Mouse (Mus musculus) right cerebral cortex, postnatal 10 days (tissue): ENCODE data around the gene L3mbtl1.

Experiments used
- DNase-seq, 2 experiments: peaks; one replicate each; pipeline ENCODE4 v3.0.0; 2021; ENCODE audit warnings: low spot score in 2 of 2

L3mbtl1 gene

DNA sequence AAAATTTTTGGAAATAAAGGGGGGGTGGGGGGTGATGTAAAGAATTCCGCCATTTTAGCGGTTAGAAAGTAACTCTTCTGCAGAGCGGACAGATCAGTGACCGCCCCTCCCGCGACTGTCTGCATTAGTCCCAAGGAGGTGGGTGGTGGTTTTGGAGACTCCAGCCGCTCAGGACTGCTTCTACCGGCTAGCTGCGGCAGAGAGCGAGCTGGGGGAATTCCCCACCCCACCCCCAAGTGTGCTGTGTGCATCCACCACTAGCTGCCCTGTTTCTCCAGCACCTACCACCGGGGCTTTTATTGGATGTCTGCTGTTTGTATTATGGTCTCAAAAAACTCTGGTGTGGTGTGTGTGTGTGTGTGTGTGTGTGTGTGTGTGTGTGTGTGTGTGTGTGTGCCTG lies 659 bp downstream of the L3mbtl1 start:
- DNase-seq: peak; percentile 47 to 56

DNA sequence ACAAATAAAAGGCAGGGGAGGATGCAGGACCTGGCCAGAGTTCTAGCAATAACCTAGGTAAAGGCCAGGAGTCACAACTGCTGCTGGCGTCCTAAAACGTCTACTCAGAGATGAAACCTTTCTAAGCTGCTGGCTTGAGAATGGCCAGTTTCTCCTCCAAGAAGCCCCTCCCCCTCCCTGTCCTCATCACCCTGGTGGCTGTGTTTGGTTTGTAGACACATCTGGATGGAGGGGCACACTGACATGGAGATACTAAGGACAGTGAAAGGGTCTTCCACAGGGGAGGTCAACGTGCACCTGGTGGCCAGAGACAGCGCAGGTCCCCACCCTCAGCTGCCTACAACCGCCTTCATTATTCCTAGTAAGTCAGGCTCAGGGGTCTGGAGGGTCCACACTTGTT lies 3.7 kb downstream of the L3mbtl1 start:
- DNase-seq: no peak

DNA sequence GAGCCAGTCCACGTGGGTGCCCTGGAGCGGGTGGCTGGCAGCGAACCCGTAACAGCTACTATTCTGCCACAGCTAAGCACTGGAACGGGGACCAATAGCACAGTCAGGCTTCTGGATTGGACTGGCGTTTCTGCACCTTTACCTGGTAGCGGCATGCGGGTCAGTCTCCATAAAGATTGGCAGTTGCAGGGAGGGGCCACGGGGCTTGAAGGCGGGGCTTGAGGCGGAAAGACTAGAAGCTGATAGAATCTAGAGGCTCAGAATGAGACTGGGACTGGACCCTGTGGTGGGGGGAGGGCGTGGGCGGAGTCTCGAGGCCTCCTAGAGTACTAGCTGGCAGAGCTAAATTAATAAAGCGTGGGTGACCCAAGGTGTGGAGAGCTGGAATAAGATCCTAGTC lies 4.5 kb downstream of the L3mbtl1 start:
- DNase-seq: peak; percentile 62 to 67

DNA sequence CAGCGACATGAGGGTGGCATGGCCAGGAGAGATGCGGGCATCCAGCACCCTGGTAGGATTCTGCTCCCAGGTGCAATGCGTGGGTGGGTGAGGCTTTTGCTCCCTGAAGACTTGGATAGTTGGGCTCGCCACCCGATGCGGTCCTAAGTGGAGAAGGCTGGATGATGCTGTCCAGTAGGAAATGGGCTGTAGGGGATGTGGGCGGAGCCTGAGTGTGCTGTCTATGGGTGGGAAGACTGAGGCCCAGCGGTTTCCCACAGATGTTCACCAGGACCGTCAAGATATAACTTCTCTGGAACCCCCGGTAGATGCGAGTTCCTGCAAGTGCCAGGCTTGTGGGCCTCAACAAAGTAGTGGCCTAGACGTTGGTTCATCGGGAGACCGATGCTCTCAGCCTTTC lies 4.9 kb downstream of the L3mbtl1 start:
- DNase-seq: peak; percentile 40 to 47

DNA sequence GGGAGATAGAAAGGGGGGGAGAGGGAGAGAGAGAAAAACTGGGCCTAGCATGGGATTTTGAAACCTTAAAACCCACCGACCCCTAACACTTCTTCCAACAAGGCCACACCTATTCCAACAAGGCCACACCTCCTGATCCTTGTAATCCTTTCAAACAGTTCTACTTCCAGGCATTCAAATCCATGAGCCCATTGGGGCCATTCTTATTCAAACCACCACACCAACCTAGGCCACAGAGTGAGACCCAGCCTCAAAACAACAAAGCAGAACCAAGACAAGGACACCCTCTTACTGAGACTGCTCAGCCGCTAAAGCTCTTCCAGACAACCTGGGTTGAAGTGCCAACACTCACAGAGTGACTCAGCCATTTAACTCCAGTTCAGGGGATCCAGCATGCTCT lies 7.5 kb downstream of the L3mbtl1 start:
- no peak for DNase-seq

DNA sequence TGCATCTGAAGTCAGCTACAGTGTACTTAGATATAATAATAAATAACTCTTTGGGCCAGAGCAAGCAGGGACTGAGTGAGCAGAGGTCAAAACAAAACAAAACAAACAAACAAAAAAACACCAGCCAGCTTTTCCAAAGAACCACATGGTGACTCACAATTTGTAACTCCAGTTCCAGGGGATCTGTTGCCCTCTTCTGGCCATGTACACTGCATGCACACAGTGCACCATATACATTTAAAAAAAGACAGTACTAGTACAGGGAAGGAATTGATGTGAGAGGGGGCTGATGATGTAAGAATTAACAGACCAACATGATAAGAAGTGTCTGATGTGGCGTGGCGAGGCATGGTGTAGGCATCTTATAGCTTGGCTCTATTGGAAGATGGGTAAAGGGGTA lies 13.6 kb downstream of the L3mbtl1 start:
- DNase-seq: no peak

DNA sequence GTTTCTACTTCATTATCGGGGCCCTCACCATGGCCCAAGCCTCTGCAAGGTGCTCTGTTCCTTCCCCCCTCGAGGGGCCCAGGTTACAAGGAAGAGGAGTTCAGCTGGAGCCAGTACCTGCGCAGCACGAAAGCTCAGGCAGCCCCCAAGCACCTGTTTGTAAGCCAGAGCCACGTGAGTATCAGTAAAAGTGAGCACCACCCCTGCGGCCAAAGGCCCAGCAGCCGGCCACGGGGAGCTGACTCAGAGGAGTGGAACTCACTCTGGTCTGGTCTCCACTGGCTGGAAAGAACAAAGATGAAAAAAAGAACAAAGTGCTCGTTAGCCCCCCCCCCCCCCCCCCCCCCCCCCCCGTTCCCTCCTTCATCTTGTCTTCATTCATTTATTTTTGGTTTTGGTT lies 18.0 kb downstream of the L3mbtl1 start:
- no peak for DNase-seq

DNA sequence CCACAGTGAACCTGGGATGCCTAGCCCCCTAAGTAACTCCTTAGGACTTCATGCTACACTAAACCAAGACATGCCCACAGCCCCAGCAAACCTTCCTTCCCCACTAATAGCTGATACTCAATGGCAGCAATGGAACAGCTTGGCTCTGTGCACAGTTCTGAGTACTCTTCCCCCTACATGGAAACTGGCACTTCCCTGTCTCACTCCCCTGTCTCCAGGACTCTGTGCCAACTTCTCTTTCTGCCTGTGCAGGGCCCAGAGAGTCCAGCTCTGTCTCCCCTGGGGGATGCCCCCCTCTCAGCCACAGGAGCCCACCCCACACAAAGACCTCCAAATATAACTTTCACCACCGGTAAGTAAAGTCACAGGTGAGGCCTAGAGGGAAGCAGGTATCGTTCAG lies 23.5 kb downstream of the L3mbtl1 start:
- DNase-seq: no peak

DNA sequence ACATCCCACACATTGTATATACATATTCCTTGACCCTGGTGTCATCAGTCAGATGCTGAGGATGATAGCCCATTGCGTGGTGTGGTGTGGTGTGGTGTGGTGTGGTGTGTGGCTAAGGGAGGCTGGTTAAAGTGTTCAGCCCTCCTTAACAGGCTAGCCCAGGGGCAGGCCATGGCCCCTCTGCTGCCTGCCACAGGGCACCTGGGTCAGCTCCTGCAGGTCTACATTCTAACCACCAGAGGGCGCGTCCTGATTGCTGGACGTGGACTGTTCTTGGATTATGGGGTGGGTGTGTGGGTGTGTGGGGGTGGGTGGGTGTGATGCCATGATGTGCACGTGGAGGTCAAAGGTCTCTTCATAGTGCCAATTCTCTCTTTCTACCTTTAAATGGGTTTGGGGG lies 25.1 kb downstream of the L3mbtl1 start:
- no peak for DNase-seq

DNA sequence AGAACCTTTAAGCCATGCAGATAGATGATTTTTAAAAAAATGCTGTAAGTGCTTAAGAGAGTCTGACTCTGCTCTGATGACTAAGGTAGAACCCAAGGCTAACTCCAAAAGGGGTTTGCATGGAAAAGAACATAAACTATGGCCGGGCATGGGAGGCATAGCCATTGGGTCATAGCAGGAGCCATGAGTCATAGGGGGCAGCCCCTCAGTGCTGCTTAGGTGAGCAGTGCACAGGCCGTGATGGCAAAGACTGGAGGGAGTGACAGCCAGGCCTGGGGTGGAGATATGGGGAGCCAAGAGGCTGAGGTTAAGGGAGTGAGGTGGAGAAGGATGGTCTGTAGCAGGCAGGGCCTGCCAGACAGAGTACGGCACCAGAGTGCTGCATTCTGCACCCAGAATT lies 25.8 kb downstream of the L3mbtl1 start:
- DNase-seq: no peak

DNA sequence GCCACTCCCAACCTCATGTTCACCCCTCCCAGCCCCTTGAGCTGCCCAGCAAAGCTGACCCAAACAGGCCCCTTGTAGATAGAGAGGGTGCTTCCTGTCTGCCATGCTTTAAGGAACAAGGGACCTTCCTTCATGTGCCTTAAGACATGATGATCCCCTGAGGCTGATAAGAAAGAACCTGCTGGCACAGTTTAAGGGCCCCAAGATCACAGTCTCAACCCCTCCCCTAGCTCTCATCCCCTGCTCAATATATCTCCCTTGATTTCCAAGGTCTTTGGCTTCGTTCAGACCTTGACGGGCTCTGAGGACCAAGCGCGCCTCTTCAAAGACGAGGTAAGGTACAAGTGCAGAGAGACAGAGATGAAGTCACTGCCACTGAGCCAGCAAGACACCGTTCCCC lies 27.6 kb downstream of the L3mbtl1 start:
- DNase-seq: no peak

DNA sequence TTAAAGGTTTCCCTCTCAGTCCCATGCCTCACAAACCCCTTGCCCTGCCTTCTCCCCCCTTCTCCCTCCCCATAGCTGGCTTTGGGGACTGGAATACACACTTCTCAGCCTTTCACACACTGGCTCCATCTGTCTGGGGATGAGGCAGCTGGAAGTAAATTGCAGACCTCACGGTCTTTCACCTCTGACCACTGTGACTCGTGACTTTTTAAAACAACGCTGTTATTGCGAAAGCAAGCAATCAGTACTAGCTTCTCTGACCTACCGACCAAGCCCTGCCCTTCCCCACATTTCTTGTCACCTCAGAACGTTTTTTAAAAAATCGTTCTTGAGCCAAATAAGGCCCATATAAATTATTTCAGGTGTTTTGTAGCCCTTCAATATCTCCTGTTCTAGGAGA lies 29.5 kb downstream of the L3mbtl1 start:
- DNase-seq: no peak

DNA sequence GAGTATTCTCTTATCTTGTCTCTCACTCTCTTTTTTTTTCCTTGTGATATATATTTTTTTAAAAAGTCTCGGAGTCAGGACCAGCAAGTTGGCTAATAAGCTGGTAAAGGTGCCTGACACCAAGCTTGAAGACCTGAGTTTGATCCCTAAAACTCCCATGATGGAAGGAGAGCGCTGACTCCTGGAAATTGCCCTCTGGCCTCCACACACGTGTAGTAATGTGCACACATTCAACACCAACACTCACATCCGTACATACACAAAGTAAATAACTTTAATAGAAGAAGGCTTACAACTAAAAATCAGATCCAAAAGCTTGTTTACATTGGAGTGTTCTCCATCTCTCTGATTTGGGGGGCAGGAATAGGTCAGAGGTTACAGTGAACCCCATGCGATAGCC lies 29.9 kb downstream of the L3mbtl1 start:
- no peak for DNase-seq

DNA sequence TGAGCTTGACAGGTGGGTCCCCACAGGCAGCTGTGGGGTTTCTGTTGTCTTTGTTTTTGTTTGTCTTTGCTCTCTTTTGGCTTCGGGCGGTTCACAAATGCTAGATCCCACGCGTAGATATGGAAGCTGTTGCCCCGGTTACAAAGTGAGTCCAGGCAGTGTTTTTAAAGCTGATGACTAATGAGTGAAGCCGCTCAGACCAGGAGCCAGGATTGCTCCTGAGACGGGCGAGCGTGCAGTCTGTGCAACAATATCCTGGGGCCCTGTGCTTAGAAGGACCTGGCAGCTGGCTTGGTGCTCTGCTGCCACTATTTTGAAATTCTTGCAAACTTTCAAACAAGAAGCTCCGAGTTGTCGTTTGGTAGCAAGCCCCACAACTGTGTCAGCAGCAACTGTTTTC lies 30.4 kb downstream of the L3mbtl1 start:
- DNase-seq: no peak

DNA sequence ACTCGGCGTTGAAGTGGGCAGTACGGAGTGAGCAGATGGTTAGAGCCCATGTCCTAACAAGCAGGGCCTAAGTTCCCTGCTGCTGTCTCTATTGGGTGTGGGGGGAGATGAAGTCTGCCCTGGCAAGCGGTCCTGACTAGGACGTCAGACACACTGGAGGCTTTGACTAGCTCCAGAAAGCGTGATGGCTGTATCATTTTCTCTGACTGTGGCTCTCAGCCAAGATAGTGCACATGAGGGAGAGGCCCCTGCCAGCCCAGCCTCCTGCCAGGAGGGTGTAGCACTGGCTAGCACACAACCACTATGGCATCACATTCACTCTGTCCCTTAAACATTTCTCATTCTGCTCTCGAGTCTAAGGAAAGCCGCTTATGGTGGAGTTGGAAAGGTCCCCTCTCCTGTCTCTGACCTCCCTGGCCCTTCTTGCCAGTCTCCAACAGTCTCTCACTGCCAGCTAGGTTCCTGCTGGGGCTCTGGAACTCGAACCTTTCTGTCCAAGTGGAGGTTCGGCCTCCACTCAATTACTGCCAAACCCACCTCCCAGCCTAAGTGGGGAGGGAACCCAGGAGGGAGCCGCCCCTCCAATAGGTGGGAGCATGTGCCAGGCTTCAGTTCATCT lies 32.0 kb downstream of the L3mbtl1 start:
- peak; percentile 51 to 55 for DNase-seq

DNA sequence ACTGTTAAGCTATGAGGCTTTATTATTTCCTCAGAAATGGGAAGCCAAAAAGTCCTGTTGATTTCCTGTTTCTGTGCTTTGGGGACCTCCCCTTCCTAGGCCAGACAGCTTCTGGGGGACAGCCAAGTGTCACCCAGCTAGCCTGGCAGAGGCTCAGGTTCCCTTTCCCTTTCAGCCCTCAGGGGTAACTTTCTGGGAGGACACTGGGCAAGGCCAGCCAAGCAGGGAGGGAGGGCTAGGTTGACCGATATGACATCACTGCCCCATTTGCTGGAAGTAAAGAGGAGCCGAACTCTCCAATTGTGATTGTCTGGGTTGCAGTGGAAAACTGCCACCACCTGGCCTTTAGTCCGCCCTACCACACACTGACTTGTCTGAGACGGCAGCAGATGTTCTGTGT lies 32.7 kb downstream of the L3mbtl1 start:
- DNase-seq: peak in 1 of 2 experiments; percentile 47

DNA sequence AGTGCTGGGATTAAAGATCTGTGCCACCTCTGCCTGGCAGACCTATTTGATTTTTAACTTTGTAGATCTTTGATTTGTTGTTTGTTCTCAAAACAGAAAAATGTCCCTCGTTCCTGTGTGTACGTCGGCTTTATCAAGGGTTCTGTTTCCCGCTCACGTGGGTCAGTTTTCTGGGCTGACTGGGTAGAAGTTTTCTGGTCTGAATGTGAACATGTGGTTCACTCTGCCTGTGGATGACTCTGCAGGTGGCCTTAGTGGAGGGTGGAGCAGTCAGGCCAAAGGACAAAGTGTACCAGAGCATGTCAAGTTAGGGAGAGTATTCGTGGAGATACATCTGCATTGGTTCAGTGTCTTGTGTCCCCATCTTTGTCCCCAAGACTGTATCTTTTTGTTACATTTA lies 41.1 kb downstream of the L3mbtl1 start:
- DNase-seq: no peak

DNA sequence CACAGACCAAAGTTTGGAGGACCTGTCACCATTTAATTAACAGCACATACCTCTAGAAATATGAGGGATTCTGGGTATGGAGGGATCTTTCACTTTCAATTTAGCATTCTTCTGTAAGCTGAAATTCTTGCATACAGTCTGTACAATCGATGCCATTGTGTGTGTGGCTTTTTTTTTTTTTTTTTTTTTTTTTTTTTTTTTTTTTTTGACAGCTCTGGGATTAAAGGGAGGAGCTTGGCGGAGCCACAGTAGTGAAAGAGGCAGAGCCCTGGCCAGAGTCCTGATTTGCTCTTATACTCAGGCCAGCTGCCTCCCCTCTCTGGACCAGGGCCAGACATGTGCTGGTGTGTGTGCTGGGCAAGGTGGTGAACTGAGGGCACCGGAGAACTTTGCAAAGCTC lies 42.7 kb downstream of the L3mbtl1 start:
- DNase-seq: peak; percentile 68 to 70

DNA sequence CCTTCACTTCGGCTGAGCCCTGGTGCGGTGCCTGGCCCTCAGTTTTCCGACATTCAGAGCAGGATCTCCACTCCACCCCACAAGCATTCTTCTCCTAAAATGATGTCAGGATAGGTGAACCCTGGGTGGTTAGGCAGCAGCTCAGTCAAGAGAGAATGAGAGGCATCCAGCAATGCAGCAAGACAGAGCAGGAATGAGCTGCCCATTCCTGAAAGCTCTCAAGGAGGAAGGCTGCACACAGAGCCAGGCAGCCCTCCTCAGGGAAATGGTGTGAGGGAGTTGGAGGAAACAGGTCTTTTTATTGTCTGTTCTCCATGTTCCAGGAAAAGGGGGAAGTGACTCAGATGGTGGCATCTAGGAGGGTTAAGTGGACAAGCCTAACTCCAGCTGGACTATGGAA lies 43.5 kb downstream of the L3mbtl1 start:
- no peak for DNase-seq

DNA sequence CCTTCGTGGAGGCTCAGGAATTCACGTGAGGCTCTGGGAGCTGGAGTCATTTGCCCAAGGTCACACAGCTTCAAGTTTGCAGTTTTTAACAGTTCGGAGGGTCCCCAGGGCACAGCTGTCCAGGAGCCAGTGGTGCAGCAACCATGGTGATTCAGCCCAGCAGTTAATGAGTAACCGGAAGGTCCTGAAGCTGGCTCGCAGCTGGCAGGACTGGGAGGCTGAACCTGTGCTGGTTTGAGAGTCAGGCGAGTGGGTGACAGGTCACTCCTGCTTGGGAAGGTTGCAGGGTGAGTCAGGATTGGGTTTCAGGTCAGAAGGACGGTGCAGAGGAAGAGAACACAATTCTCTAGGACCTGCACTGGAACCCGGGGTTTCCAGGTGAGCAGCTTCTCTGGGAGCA lies 43.9 kb downstream of the L3mbtl1 start, which contains the start of gene Sgk2:
Gene Sgk2, plus strand, starts transcription at position 113 of the 400 bp plus-strand sequence.
- no peak for DNase-seq

DNA sequence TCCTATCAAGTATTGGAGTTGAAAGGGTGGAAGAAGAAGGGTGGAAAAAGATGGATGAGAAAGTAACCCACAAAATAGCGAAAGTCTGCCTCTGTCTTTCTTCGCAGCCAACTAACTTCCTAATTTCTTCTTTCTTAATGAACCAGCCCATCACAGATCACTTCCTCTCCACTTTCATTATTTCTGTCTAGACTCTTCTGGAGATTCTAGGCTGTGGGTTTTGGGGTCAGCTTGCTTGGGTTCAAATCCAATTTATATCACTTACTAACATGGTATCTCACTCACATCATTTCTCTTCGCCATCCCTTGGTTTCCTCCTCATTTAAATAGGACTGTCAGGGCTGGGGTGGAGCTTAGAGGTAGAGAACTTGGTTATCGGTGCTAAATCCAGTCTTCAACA lies 45.0 kb downstream of the L3mbtl1 start:
- DNase-seq: no peak

DNA sequence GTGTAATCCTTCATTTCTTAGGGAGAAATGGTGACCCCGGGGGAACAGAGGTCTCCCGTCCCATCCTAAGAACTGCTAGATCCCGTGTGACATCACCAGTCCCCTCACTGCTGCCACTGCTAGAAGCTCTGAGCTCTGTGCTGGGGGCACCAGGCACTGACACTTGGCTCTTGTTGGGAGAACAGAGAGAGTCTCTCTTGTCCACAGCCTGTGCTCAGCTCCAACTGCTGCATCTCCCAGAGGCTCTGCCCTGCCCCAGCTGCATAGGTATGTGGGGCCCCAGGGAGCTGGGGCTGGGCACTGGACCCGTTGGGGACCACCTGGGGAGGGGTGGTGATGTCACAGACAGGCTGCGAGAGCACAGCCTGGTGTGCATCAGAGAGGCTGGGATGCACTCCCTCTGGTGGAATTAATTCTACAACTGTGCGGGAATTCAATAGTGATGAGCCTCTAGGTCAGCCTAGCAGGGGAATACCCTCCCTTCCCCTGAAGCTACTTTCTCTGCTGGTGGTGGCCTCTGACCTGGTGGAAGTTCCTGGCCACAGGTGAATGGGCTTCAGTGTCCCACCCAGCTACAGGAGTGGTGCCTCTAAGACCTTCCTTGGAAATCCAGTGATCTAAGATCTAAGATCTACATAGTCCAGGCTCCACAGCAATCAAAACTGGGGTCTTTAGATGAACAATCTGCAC lies 48.3 kb downstream of the L3mbtl1 start:
- DNase-seq: no peak

DNA sequence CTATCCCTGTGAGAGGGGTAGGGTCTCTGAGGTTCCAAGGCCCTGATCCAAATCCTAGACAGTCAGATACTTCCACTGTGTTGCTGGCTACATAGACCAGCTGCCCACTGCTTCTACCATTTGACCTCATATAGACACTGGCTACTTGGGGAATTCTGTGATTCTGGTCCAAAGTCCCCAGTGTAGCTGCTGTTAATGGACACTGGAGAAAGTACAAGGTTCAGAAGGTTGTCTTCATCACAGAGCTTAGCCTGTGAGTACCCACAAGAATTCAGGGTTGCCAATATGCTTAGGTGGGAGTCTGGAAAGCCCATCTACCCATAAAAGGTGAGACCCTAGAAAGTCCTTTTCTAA lies 48.8 kb downstream of the L3mbtl1 start:
- no peak for DNase-seq
